Mouse (Mus musculus) mouse trophoblast stem cell (cell line): ENCODE data around the gene Lpar1.

Experiments used
- in situ Hi-C, 2 experiments: fragments of 300-500 bp; cut with MseI, MboI; formaldehyde crosslinking; loops; 2 replicates in 1 of 2; 3 replicates in 1 of 2; pipeline ENCODE4 v1.15.1; 2025

Lpar1 gene

DNA sequence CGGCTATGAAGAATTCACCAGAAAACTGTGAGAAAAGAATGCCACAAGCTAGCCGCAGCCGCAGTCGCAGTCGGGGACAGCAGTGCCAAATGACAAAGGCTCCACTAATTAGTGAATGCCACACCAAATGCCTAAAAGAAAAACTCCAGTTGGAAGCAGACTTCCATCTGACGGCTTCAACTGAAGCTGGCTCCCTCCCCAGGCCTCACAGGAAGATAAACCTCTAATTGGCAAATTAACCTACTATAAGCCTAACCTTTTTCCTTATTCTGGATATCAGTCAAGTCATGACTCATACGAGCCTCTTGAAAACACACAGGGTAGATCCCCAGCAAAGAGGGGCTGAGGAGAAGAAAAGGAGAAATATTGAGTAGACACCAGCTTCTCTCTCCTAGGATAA lies 44.9 kb downstream of the Lpar1 start:
- in situ Hi-C loops: no loop called here

GRCm38 (mm10) chr4:58507536-58507935 lies 46.2 kb downstream of the Lpar1 start:
- in situ Hi-C loops: no loop called here

DNA sequence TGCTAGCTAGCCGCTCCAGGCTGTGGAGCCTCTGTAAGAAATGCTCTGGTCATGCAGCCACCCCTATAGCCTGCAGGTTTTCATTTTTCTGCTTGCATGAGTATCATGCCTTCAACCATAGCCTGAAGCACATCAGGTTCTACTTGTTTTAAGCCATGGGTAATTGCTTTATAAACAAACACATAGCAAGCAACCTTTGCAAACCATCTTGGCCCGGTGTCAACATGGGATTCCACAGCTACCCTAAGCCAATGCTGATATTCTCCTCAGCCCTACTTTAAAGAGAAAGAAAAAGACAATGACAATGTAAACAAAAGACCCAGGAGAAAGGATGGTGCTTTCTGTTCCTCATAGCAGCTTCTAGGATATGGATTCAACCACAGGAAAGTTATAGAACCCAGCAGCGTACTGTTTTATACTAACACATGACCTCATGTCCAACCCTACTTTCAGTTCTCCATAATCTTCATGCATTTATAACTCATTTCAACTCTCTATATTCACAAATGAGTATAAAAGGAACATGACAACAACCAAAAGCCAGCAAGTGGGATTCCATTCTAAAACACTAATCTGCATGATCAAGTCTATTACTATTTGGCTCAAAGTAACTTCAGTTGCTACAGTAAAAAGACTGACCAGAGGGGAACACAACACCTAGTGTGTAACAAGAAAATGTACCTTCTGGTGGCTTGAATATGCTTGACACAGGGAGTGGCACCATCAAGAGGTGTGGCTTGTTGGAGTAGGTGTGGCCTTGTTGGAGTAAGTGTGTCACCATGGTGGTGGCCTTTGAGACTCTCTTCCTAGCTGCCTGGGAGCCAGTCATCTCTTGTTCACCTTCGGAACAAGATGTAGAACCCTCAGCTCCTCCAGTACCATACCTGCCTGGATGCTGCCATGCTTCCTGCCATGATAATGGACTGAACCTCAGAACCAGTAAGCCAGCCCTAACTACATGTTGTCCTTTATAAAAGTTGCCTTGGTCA lies 46.9 kb downstream of the Lpar1 start:
- in situ Hi-C loops: no loop called here

GRCm38 (mm10) chr4:58504250-58504649 lies 49.4 kb downstream of the Lpar1 start:
- in situ Hi-C loops: no loop called here

- in situ Hi-C loops: no loop called here
These were observed 52.5 kb downstream of the Lpar1 start for GRCm38 (mm10) chr4:58501012-58501777.

GRCm38 (mm10) chr4:58499831-58500230 lies 53.9 kb downstream of the Lpar1 start:
- in situ Hi-C loops: no loop called here

- in situ Hi-C loops: no loop called here
These were observed 54.5 kb downstream of the Lpar1 start for GRCm38 (mm10) chr4:58499241-58499640.

DNA sequence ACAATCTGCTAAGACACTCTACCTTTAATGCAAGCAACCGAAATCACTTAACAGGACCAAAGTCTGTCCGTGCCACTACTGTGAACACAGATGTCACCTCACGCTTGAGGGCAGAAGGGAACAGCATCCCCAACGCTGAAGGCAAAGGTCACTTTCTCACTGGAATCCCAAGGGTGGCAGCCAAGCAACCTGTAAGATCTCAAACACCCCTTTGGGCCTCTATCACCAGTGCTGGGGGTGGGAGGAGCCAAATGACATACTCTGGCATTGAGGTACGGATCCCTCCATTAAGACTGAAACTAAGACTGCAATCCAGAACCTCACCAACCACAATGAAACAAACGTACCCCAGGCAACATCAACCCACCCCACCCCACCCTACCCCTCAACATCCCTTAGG lies 55.0 kb downstream of the Lpar1 start:
- in situ Hi-C loops: no loop called here

DNA sequence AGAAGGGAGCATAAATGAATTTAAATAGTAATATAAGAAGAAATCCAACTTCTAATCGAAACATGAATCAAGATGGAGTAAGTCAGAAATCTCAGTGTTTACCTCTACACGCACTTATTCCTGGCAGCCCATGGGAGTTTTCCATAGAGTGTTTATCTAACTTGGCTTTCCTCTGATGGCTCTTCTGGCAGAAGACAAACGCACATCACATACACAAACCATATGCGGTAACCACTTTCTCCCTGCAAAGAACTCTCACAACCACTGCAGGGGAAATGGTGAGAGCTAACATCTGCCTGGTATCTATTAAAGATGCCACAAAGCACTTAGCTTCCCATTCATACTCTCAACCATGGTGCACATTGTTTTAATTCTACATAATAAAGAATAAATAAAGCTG lies 56.4 kb downstream of the Lpar1 start:
- in situ Hi-C loops: no loop called here

DNA sequence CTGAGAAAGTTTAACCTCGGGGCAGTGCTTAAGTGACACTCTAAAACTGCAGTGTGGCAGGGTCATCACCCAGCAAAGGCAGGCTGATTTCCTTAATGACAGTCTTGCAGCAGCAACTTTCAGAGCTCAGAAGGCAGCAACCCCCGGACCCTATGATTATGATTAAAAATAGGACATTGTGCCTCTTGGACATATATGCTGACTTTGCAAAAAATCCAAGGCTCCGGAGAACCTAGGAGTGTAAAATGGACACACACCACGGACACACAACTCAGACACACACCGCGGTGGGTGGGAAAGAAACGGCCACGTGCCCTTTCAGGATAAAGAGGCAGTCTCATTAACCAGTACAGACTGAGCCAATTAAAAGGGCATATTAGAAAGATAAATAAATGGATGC lies 57.0 kb downstream of the Lpar1 start:
- in situ Hi-C loops: no loop called here

- in situ Hi-C loops: no loop called here
These were observed 62.0 kb downstream of the Lpar1 start for GRCm38 (mm10) chr4:58491742-58492141.

DNA sequence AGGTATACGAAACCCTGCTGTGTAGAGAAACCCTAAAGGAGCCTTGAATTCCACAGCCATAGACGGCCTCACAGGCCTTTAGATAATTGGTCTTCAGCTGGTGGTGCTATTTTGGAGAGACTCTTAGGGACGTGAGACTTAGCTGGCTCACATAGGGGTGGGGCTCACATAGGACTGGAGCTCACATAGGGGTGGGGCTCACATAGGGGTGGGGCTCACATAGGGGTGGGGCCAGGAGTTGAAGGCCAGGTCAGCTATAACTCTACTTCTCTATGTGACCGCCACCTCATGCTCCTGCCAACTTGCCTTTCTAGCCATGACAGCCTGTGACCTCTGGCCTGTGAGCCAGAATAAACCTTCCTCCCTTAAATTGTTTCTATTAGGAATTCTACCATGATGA lies 63.3 kb downstream of the Lpar1 start:
- in situ Hi-C loops: no loop called here

DNA sequence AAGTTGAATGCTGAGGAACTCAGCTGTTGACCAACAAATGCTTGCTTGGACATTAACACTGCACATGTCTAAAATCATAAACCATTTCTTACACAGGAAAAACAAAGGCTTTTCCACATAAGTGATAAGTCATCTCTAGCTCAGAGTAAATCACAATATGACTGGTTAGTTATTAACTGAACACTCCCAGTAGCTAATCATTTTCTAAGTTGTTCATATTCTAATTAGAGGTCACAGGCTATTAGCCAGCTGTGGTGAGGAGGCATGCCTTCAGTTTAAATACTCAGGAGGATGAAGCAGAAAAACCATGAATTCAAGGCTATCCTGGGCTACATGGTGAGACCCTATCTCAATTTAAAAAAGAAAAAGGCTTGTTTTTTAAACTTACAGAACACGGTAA lies 75.1 kb downstream of the Lpar1 start:
- in situ Hi-C loops: no loop called here

DNA sequence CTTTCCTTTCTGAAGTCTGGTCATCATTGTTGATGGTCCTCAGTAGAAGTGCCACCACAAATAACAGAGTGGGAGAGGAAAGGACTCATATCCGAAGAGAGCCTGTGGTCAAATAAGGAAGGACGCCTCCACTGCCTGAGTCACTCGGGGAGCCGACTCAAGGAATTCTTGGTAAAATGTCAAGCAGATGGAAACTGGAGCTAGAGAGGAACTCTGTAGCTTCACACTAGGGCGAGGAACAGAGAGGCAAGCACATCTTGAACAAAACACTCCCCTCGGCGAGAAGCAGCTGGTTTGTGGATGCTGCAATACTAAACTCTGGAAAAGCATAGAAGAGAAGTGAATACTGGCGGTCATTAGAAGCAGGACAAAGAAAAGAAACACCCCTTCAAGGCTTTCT lies 76.0 kb downstream of the Lpar1 start:
- in situ Hi-C loops: no loop called here

GRCm38 (mm10) chr4:58471203-58471910 lies 82.3 kb downstream of the Lpar1 start:
- in situ Hi-C loops: no loop called here

- in situ Hi-C loops: no loop called here
These were observed 83.8 kb downstream of the Lpar1 start for GRCm38 (mm10) chr4:58469651-58470592.

DNA sequence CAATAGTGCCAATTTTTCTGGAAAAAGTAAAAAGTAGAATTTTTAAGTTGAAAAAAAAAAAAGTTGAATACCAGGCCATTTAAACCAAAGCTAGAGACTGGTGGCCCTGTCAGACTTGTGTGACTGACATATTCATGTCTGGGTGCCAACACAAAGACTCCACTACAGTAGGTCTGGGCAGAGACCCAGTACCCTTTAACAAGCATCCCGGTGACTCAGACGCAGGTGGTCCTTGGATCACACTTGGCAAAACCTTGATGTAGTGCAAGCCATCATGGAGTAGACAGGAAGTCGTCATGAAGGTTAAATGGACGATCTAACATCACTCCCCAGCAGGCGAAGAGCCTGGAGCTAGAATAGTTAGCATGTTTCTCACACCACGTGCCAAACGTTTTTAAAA lies 84.7 kb downstream of the Lpar1 start:
- in situ Hi-C loops: no loop called here

DNA sequence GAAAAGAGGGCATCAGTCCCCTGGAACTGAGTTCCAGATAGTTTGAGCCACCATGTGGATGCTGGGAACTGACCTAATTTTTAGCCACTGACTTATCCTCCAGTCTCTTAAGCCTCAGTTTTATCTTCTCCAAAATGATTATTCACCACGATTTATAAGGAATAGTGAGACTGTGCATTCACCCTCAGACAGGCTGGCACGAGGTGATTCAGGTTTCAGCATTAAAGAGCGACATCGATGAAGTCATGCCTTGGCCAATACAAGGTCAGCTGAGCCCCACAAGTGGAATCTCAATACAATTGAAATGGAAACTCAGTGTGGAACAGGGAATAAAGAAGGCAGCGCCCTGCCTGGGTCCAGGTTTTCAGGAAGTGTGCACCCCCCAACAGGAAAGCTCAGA lies 88.1 kb downstream of the Lpar1 start:
- in situ Hi-C loops: no loop called here

GRCm38 (mm10) chr4:58464390-58465164 lies 89.1 kb downstream of the Lpar1 start:
- in situ Hi-C loops: no loop called here

GRCm38 (mm10) chr4:58462990-58463389 lies 90.7 kb downstream of the Lpar1 start:
- in situ Hi-C loops: no loop called here
